Comparison of ENCODE assay signal across 29 mouse cellular contexts in the genomic region with DNA sequence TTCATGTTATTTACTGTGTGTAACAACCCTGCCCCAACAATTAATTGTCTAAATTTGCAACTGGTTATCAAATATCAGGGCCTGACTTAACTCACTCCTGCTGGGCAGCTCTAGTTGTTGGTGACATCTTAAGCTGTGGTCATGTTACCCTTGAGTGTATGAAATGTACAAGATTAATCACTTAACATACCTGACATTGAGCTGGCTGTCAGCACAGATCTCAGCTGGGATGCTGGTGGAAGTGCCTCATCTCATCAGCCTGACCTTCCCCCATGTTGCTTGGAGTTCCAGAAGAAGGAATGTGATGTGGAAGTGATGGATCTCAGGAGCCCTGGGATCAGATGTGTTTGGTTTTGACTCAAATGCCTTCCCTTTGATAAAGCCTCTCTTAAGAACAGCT. TPM values are rescaled to one million over a fixed set of nuclear protein-coding genes. Genes with fewer than 3 reads are reported as not detected.
DNase-seq lines count a peak whose midpoint lies in the region; ATAC-seq and TF ChIP-seq lines count a peak whose summit lies in the region.
"Had no signal": no experiment of that assay in that cellular context is flagged by ENCODE, and none has a peak within 500 bp of the region (broad histone marks: within the 10 kb centered on the region; RNA-seq: fewer than 3 reads in every experiment).

No protein-coding gene starts in this region.

- no peaks in the 10 kb centered on the region for H3K79me2 ChIP-seq in heart, adult 2 months (replicated peaks; ENCODE audit: control insufficient read depth, insufficient read depth, low read length)

- 0 out of 2 replicates have a peak, but pooled peaks cover 8% of the 10 kb centered on the region for H3K4me1 ChIP-seq in heart, embryonic 11.5 days (ENCODE audit: control insufficient read depth, insufficient read depth, low read length)
- H3K4me1 ChIP-seq in heart, embryonic 14.5 days (ENCODE audit: control insufficient read depth in 2 of 2, insufficient read depth in 2 of 2, low read length in 2 of 2): peaks cover 3 to 14% of the 10 kb centered on the region in 2 experiments; a peak in 3 of 4 replicates
- H3K4me1 ChIP-seq in heart, adult 2 months (ENCODE audit: control insufficient read depth, insufficient read depth, low read length): no peaks in the 10 kb centered on the region
- peaks cover 5% of the 10 kb centered on the region for H3K4me1 ChIP-seq in heart, embryonic 16.5 days (ENCODE audit: control insufficient read depth, insufficient read depth, low read length)
- peaks cover 9% of the 10 kb centered on the region for H3K4me1 ChIP-seq in heart, embryonic 12.5 days (replicated peaks)
- H3K4me1 ChIP-seq: embryonic facial prominence, embryonic 13.5 days; embryonic facial prominence, embryonic 15.5 days; forebrain, embryonic 10.5 days; forebrain, embryonic 12.5 days had no signal

- no peak for DNase-seq in heart, postnatal 4 days
- no peak for DNase-seq in heart, adult 2 months
- DNase-seq: adrenal gland, adult 2 months; adrenal gland, postnatal 10 days; adrenal gland, postnatal 25 days; cerebellum, adult 11 months; cerebellum, adult 18-20 months; cerebellum, adult 8-10 months; cerebellum, adult 9-11 months; cerebellum, postnatal 14 days; cerebellum, postnatal 36 days; embryo, embryonic 11 days had no signal

- H3K9me3 ChIP-seq in heart, embryonic 11.5 days (replicated peaks; ENCODE audit: control insufficient read depth, low read length): no peaks in the 10 kb centered on the region
- no peaks in the 10 kb centered on the region for H3K9me3 ChIP-seq in heart, embryonic 14.5 days (ENCODE audit: control insufficient read depth, low read length)
- no peaks in the 10 kb centered on the region for H3K9me3 ChIP-seq in heart, embryonic 16.5 days (replicated peaks; ENCODE audit: control insufficient read depth, low read length)
- no peaks in the 10 kb centered on the region for H3K9me3 ChIP-seq in heart, embryonic 12.5 days (replicated peaks)
- H3K9me3 ChIP-seq: embryonic facial prominence, embryonic 13.5 days; embryonic facial prominence, embryonic 15.5 days; forebrain, embryonic 10.5 days; forebrain, embryonic 12.5 days had no signal

- H3K4me3 ChIP-seq in heart, embryonic 11.5 days (ENCODE audit: low read depth, low read length): no peak overlapping the region
- no peak overlapping the region for H3K4me3 ChIP-seq in heart, embryonic 14.5 days (ENCODE audit: control insufficient read depth in 1 of 2, insufficient read depth in 1 of 2, low read depth in 1 of 2, low read length in 2 of 2)
- H3K4me3 ChIP-seq in heart, adult 2 months: no peak overlapping the region
- no peak overlapping the region for H3K4me3 ChIP-seq in heart, embryonic 16.5 days (ENCODE audit: low read length)
- no peak overlapping the region for H3K4me3 ChIP-seq in heart, embryonic 12.5 days
- H3K4me3 ChIP-seq: embryonic facial prominence, embryonic 13.5 days; embryonic facial prominence, embryonic 15.5 days; erythroblast, embryonic 14.5 days; forebrain, embryonic 10.5 days; forebrain, embryonic 12.5 days had no signal

- no peaks in the 10 kb centered on the region for H3K36me3 ChIP-seq in heart, embryonic 11.5 days (ENCODE audit: control insufficient read depth, insufficient read depth, low read length)
- H3K36me3 ChIP-seq in heart, embryonic 14.5 days (ENCODE audit: control insufficient read depth, insufficient read depth, low read length): no peaks in the 10 kb centered on the region
- no peaks in the 10 kb centered on the region for H3K36me3 ChIP-seq in heart, adult 2 months (ENCODE audit: control insufficient read depth, insufficient read depth, low read length)
- H3K36me3 ChIP-seq in heart, embryonic 16.5 days (ENCODE audit: control insufficient read depth, insufficient read depth): no peaks in the 10 kb centered on the region
- no peaks in the 10 kb centered on the region for H3K36me3 ChIP-seq in heart, embryonic 12.5 days
- H3K36me3 ChIP-seq: embryonic facial prominence, embryonic 13.5 days; embryonic facial prominence, embryonic 15.5 days; forebrain, embryonic 10.5 days; forebrain, embryonic 12.5 days had no signal

- intact Hi-C loops in heart, adult 2 months (cut with DNase I): no loop called here

- H3K4me2 ChIP-seq in heart, embryonic 11.5 days: no peak overlapping the region
- H3K4me2 ChIP-seq in heart, embryonic 14.5 days (ENCODE audit: low read length): no peak overlapping the region; the same call in 1 of the 2 replicates
- no peak overlapping the region for H3K4me2 ChIP-seq in heart, embryonic 16.5 days (ENCODE audit: low read depth, low read length)
- H3K4me2 ChIP-seq in heart, embryonic 12.5 days: no peak overlapping the region
- H3K4me2 ChIP-seq: embryonic facial prominence, embryonic 13.5 days; embryonic facial prominence, embryonic 15.5 days; forebrain, embryonic 12.5 days had no signal

- no peak for TF ChIP-seq POLR2A in heart, adult 2 months (IDR thresholded peaks at IDR 0.05; ENCODE audit: insufficient read depth, low read depth, low read length)

- TF ChIP-seq CTCF in heart, adult 2 months (IDR thresholded peaks at IDR 0.05): no peak

- ATAC-seq in heart, embryonic 11.5 days (replicated peaks; ENCODE audit: insufficient number of reproducible peaks, low FRiP score, low TSS enrichment): peak; percentile 71; the same call in 1 of the 2 replicates
- ATAC-seq in heart, embryonic 14.5 days (ENCODE audit: insufficient number of reproducible peaks, insufficient read depth, low FRiP score, low read depth): peak; percentile 77
- peak; percentile 81 for ATAC-seq in heart, embryonic 16.5 days (replicated peaks; ENCODE audit: extremely low read depth, insufficient read depth, low FRiP score)
- ATAC-seq in heart, embryonic 12.5 days (ENCODE audit: insufficient number of reproducible peaks, low FRiP score): no peak
- ATAC-seq: forebrain, embryonic 14.5 days had no signal

- no peak overlapping the region for H3K9ac ChIP-seq in heart, embryonic 11.5 days (ENCODE audit: low read depth, low read length)
- no peak overlapping the region for H3K9ac ChIP-seq in heart, embryonic 14.5 days (ENCODE audit: low read length)
- no peak overlapping the region for H3K9ac ChIP-seq in heart, adult 2 months (ENCODE audit: low read depth, low read length)
- no peak overlapping the region for H3K9ac ChIP-seq in heart, embryonic 16.5 days (ENCODE audit: low read length)
- H3K9ac ChIP-seq in heart, embryonic 12.5 days: no peak overlapping the region
- H3K9ac ChIP-seq: embryonic facial prominence, embryonic 13.5 days; embryonic facial prominence, embryonic 15.5 days; forebrain, embryonic 12.5 days had no signal

- no peaks in the 10 kb centered on the region for H3K27me3 ChIP-seq in heart, embryonic 11.5 days (ENCODE audit: control insufficient read depth, insufficient read depth, low read length)
- no peaks in the 10 kb centered on the region for H3K27me3 ChIP-seq in heart, embryonic 14.5 days (ENCODE audit: control insufficient read depth, insufficient read depth, low read length)
- H3K27me3 ChIP-seq in heart, adult 2 months (ENCODE audit: control insufficient read depth, insufficient read depth, low read length): no peaks in the 10 kb centered on the region
- no peaks in the 10 kb centered on the region for H3K27me3 ChIP-seq in heart, embryonic 16.5 days (ENCODE audit: control insufficient read depth, insufficient read depth, low read length)
- H3K27me3 ChIP-seq in heart, embryonic 12.5 days (replicated peaks): no peaks in the 10 kb centered on the region
- H3K27me3 ChIP-seq: embryonic facial prominence, embryonic 13.5 days; embryonic facial prominence, embryonic 15.5 days; forebrain, embryonic 12.5 days had no signal

- TF ChIP-seq EP300 in heart, adult 2 months (IDR thresholded peaks at IDR 0.05; ENCODE audit: insufficient read depth, low read depth, low read length): no peak

- H3K27ac ChIP-seq in heart, embryonic 11.5 days (ENCODE audit: low read depth, low read length): no peak overlapping the region
- no peak overlapping the region for H3K27ac ChIP-seq in heart, embryonic 14.5 days (replicated peaks in 1 of 2; ENCODE audit: control insufficient read depth in 1 of 2, insufficient read depth in 1 of 2, low read depth in 2 of 2, low read length in 2 of 2)
- no peak overlapping the region for H3K27ac ChIP-seq in heart, adult 2 months
- H3K27ac ChIP-seq in heart, embryonic 16.5 days (ENCODE audit: low read length): no peak overlapping the region
- H3K27ac ChIP-seq in heart, embryonic 12.5 days (ENCODE audit: poor library complexity, severe bottlenecking): no peak overlapping the region
- H3K27ac ChIP-seq: embryonic facial prominence, embryonic 13.5 days; embryonic facial prominence, embryonic 15.5 days; forebrain, embryonic 10.5 days; forebrain, embryonic 12.5 days had no signal

RNA-seq across cellular contexts. Expression of gene Gm10192, which starts 29.5 kb away (rescaled TPM):
- not detected in 2 replicates for polyA plus RNA-seq in heart, embryonic 11.5 days (2014; fragmentation: Nextera tagmentation; extraction: Ambion mirVana)
- not detected for total RNA-seq in heart, postnatal 4 days (2021)
- not detected in 2 replicates for polyA plus RNA-seq in heart, embryonic 14.5 days (2014; fragmentation: Nextera tagmentation; extraction: Ambion mirVana)
- not detected for total RNA-seq in heart, adult 2 months (2021)
- not detected in 2 replicates for polyA plus RNA-seq in heart, adult 2 months (2012; rRNA removed)
- polyA plus RNA-seq in heart, embryonic 16.5 days (2015; fragmentation: Nextera tagmentation; extraction: Ambion mirVana): not detected in 2 replicates
- polyA plus RNA-seq in heart, embryonic 12.5 days (2016; fragmentation: Nextera tagmentation; extraction: Ambion mirVana): not detected in 2 replicates
- total RNA-seq: adrenal gland, adult 2 months; adrenal gland, postnatal 10 days; adrenal gland, postnatal 25 days; adrenal gland, postnatal 4 days; common myeloid progenitor, adult 5-6 weeks; ES-E14; MEL had no signal
- polyA plus RNA-seq: adrenal gland, adult 2 months; brain, embryonic 14.5 days; C2C12; embryonic facial prominence, embryonic 11.5 days; embryonic facial prominence, embryonic 13.5 days; embryonic facial prominence, embryonic 15.5 days; erythroblast, embryonic 14.5 days; forebrain, embryonic 10.5 days; forebrain, embryonic 12.5 days; forebrain, embryonic 14.5 days had no signal
